Mouse (Mus musculus): ENCODE results near the gene 4930556J24Rik.
"Not testable (repeated sequence)": the region's sequence is repeated elsewhere in the genome, so short reads cannot be mapped to it uniquely, and the experiment has no call there.

Gene 4930556J24Rik

DNA sequence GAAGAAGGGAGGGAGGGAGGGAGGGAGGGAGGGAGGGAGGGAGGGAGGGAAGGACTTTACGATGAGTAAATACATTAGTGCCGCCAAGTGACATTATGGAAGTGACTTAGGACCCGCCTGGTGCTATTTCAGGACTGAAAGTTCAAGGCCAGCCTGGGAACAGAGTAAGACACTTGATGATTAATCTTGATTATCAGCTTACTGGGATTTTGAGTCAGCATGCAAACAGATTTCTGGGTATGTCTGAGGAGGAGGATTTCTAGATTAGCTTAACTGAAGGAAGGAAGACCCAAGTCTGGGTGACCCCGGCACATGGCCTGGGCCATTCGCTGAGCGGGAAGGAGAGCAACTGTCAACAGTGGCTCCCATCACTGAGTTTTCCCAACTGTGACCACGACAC, 56.1 kb downstream of the 4930556J24Rik start:
- DNase-seq = no peak

- peak; percentile 44 to 45 for DNase-seq
Measured at GRCm38 (mm10) chr11:3918738-3919137, 57.8 kb downstream of the 4930556J24Rik start.

- peak; percentile 94 to 95 for DNase-seq
Measured at GRCm38 (mm10) chr11:3914109-3914840, 62.3 kb downstream of the 4930556J24Rik start, which contains the start of gene Slc35e4. Gene Slc35e4, minus strand, starts transcription at chr11:3914664.

DNA sequence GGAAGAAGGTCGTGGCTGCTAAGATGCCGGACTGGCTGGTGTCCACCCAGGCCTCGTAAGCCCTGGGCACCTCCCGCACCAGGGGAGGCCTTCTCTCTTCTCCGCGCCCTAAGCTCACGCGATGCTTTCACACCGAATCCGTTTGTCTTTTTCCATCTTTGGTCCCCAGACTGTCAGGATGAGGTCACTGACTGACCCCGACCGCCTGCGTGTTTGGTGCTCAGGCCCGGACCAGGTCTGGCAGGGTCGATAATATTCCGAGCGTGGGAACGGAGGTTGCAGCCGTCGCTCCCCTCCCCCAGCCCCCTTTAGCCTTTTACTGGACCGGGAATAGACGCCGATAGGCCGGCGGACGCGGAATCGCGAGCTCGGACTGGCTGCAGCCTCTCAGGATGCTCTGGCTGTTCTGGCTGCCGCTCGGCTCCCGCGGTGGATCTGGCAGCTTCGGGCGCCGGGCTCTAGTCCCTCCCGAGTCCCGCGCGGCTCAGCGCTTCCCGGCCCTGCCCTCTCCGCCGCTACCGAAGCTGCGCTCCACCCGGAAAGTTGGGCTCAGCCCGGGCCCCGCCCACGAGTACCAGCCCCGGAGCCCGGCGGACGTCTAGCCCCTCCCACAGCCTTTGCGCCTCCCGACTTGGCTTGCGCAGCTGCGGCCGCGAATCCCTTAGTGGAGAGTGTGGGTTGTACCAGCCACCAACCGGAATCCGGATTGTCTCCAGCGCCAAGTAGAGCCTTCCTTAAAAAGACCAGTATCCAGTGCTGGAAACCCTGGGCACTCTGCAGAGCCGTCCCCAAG, 63.1 kb downstream of the 4930556J24Rik start:
- DNase-seq = peak; percentile 88 to 91

GRCm38 (mm10) chr11:3912875-3913271, 63.7 kb downstream of the 4930556J24Rik start:
- peak; percentile 40 to 45 for DNase-seq

GRCm38 (mm10) chr11:3912100-3912874, 64.3 kb downstream of the 4930556J24Rik start:
- peak; percentile 34 to 41 for DNase-seq

GRCm38 (mm10) chr11:3911440-3911839, 65.1 kb downstream of the 4930556J24Rik start:
- DNase-seq = not testable (repeated sequence)

DNA sequence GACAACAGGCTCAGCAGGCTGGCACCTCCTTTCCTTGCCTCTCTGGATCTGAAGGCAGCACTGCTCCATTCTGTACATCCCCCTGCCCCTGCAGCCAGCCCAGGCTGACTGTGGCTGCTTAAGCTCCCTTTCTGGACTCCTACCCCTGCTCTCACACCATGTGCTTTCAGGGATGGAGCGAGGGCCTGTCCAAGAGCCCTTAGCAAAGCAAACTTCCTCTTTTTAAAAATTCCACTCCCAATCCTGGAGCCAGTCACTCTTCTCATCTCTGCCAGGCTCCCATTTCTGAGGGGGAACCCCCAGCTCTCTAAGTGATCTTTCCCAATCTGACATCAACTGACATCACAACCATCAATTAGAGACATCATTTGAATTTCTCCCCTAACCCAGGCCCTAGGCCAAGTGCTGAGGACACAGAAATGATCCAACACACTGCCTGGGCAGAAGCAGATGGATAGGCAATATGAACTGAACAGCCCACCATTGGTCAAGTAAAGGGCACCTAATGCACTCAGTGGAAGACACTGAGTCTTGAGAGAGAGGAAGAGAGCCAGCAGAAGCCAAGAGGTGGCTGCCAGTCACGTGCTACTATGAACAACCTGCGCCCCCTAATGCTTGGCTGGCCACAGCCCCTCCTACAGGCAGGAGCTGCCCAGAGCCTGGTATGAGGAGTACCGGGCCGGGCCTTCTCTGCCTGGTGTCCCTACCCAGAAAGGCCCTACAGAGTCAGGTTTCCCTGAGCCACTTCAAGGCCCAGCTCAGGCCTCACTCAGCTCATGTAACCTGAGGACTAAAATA, 65.9 kb downstream of the 4930556J24Rik start:
- peak; percentile 44 to 47 for DNase-seq

DNA sequence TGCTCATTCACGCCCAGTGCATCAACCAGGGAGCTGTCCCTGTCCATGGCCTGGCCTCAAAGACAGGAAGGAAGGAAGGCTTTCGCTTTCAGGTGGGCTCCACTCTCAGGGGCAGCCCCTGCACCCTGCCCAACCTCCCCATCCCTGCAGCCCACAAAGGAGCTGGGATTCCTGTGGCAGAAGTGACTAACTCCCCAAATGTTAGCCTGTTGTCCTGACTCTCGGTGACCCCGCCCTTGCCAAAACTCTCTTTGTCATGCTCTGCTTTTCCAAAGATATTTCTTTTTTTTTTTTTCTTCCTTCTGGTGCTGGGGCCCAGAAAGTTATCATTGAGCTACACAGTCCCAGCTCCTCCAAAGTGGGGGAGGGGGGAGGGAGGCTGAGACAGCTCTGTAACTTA, 67.3 kb downstream of the 4930556J24Rik start:
- no peak for DNase-seq

DNA sequence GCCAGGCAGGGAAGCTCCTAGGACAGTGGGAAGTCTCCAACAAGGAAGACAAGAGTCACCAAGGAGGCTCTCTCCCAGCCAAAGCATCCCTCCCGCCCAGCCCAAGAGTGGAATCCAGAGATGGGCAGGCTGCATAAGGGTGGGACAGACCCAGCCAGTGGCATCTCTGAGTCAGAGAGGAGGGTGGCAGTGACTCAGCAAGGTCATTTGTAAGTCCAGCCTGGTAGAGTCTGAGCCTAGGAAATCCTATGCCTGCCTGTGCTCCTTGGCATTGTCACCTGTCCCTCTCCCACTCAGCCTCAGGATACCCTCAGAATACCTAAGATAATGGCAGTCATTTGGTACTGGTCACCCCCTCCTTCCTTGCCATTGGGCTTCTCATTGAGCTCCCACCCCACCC, 71.1 kb downstream of the 4930556J24Rik start:
- DNase-seq = no peak

- no peak for DNase-seq
Measured at GRCm38 (mm10) chr11:3904673-3905072, 71.9 kb downstream of the 4930556J24Rik start.

DNA sequence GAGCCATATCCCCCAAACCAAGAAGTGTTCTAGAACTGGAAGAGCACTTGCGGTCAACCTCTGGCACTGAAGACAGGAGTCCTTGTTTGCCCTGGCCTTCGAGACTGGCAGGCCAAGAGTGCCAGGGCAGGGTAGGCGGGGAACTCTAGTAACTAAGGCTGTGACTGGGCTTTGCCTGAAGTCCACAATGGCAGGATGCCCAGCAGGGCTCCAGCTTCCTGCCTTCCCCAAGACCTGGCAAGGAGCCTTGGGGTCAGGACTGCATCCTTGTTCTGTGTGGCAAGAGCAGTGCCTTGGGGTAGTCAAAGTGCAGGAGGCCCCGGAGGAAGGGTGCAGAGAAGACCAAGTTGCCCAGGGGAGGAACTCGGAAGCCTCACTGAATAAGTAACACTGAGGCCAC, 73.5 kb downstream of the 4930556J24Rik start:
- DNase-seq = peak in 1 of 2 experiments; percentile 53

DNA sequence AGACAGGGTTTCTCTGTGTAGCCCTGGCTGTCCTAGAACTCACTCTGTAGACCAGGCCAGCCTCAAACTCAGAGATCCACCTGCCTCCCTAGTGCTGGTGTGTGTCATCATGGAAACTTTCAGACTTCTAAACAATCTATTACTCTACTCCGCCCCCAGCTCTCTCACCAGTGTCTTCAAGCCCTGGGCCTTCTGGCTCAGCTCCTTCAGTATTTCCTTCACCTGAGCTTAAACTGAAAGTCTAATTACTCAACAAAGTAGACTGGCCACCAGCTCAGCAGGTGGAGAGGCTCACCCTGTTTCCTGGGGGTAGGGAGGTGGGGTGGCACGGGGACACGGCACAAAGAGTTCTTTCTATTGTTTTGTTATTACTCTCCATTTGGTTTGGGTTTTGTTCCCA, 74.1 kb downstream of the 4930556J24Rik start:
- DNase-seq = no peak

DNA sequence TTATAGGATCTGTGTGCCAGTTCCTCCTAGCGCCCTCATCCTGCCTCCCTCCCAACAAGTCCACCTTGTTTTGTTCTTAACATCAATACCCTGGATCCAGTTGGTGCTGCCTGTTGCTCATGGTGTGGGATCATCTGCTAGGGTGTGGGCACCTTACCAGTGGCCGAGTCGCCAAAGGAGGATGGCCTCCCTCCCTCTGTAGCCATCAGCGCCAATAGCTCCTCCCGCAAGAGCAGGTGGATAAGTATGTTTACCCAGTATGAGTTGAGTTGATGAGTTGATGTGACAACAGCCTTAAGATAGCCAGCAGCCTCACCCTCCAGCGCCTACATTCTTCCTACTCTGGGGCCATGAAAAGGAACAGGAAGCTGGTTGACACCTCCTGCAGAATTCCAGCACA, 76.3 kb downstream of the 4930556J24Rik start:
- no peak for DNase-seq

- no peak for DNase-seq
Measured at GRCm38 (mm10) chr11:3895933-3896332, 80.6 kb downstream of the 4930556J24Rik start.

GRCm38 (mm10) chr11:3895458-3895857, 81.1 kb downstream of the 4930556J24Rik start:
- no peak for DNase-seq

DNA sequence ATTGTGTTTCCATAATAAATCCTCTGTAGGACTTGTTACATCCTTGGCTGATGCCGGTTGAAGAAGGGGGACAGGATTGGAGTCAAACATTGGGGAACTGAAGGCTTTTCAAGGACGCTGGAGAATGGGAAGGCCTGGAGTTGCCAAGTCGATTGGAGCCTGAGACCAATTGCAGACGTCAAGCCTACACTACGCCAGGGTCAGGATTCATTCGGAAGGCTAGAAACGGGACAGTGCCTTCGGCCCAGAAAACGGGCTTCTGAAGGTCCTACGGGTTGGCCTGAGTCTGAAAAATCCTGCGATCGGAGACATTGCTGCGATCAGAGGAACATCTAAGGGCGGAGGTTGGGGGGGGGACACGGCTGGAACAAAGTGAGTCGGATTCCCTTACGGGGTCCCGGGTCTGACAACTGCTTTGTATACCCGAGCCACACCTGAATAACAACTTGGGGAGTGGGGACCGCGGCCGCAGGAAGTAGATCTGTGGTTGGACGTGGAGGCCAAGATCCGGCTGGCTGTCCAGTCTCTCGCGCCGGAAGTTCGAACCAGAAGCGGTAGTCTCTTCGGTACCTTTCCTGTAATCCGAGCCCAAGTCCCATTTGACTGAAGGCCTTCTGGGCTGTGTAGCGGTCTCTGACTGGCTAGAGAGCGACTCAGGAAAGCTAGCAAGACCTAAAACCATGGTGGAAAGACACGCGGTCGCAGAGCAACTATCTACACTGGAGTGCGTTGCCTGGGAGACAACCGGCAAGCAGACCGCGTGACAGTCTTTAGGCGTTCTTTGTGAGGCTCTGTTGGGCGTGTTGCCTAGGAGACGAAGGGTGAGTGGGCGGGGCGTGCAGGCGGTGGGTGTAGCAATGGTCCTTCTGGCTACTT, 81.9 kb downstream of the 4930556J24Rik start, which contains the start of the genes 4921536K21Rik and Dusp18:
TSS of gene 4921536K21Rik (minus strand) at position 693 of the 876 bp plus-strand sequence.
TSS of gene Dusp18 (plus strand) at position 835 of the 876 bp plus-strand sequence.
- peak; percentile 67 to 71 for DNase-seq

DNA sequence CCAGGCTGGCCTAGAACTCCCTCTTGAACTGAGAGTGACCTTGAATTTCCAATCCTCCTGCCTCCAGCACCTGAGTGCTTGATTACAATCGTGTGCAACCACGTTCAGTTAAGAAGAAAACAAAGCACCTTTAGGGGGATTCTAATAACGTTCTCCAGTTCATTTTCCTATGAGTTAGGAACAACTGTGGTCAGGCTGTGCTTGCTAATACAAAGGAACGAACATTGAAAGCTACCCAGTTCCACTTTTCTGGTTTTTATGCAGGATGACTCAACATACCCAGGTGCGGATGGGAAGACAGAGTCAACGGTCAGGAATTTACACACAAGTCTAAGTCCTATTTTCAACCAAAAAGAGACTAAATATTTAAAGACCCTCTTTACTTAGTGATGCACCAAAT, 82.6 kb downstream of the 4930556J24Rik start:
- DNase-seq = no peak

Measured in cerebellum, postnatal 36 days (tissue).